Mouse (Mus musculus) brain, embryonic 18.5 days (tissue): Measurements from ENCODE around the gene Ugcg.

Experiments used
- DNase-seq: peaks from one replicate; pipeline ENCODE4 v3.0.0-alpha.2; 2012; ENCODE audit warnings: low read depth, low spot score

Gene Ugcg

DNA sequence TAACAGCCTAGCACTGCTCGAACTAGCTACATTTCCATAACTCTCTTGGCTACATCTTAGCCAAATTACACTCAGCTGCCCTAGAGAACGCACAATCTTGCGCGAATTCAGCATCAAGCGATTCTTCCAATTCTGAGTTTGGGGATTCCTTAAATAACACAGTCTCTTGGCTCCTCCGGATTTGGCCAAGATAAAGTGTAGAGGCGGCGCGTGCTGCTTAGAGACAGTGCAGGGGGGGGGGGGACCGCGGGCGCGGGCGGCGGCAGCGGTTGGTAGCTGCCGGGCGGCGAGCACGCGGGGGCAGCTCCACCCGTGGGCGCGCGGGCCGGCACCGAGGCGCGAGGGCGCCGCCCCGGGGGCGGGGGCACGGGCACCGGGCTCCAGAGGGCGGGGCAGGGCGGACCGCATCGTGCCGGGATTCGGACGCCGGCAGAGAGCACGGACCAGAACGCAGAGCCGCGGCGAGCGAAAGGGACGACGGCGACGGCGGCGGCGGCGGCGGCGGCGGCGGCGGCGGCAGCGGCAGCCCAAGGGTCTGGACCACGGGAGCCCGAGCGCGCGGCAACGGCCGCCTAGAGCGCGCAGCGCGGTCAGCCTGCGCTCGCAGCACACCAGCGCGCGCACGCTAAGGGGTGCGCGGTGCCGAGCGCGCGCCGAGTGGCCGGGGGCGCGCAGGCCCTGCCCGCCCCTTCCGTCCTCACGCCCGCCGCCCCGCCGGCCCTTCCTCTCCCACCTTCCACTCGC lies at the start of gene Ugcg:
Gene Ugcg (plus strand): TSS at position 456 of the 744 bp plus-strand sequence.
- peak; percentile 61 for DNase-seq

DNA sequence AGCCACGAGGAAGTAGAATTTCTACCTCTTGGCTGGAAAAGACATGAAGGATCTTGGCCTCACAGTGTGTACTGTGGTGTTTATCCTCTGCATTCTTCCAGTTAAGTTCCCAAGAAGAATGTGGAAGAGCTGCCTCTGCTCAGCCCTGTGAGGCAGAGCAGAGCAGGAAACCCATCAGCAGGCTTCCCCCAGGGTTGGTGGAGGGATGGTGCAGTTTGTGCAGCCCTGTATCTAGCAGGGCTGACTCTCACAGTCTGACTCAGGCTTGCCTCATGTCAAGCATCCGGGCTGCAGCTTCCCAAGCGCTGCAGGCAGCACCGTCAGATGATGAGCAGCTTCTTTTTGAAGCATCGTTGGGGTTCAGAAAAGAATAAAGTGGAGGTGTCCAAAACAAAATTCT lies 40.0 kb upstream of the Ugcg start:
- no peak for DNase-seq

DNA sequence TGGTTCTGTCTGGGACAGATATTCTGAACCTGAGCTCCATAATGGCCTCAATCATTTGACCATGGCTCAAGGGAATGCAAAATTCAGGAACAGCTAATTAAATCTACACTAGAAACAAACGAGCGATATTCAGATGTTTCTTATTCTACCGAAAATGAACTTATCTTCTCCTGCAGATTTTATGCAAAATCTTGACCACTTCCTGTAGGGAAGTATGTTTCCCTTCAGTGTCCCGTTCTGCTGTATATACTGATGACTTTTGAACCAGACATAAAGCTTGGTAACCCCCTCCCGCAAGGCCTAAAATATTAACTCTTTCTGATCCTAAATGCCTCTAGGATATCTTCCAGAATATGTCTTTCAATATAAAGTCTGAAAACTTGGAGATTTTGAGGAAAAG lies 38.1 kb upstream of the Ugcg start:
- DNase-seq, result no peak

DNA sequence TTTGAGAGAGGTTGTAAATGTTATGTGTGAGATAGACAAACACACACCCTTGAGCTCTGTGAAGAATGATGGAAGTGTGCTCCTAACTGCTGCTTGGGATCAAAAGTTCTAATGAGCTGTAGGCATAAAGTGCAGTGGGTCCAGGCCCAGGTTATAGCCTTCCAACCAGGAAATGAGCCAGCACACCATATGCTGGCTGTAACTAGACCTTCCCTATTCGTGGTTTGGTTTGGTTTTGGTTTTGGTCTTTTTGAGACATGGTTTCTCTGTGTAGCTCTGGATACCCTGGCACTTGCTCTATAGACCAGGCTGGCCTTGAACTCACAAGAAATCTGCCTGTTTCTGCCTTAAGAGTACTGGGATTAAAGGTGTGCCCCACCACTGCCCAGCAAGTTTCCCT lies 37.1 kb upstream of the Ugcg start:
- no peak for DNase-seq

DNA sequence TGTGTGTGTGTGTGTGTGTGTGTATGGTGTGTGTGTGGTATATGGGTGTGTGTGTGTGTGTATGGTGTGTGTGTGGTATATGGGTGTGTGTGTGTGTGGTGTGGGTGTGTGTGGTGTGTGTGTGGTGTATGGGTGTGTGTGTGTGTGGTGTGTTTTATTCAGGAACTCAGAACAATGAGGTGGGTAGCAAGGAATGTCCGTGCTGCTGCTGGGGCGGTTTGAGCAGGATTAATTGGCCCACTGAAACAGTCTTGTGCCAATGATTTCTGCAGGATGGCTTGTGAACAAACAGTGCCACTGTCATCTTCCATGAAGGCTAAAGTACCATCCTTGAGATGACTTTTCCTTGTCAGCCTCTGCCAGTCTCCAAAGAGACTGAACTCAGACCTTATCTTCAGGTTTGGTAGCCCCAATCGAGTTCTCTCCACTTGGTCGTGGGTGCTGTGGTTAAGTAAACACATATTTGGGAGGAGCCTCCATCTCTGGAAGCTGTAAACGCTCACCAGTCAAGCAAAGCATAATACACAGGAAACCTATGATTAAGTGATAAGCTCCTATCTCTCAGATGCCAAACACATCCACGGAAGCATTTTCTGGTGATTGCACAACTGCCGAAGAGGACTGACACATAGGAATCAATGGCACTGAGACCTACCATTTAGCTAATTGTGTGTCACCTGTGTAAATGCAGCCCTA lies 32.0 kb upstream of the Ugcg start:
- DNase-seq, result no peak

DNA sequence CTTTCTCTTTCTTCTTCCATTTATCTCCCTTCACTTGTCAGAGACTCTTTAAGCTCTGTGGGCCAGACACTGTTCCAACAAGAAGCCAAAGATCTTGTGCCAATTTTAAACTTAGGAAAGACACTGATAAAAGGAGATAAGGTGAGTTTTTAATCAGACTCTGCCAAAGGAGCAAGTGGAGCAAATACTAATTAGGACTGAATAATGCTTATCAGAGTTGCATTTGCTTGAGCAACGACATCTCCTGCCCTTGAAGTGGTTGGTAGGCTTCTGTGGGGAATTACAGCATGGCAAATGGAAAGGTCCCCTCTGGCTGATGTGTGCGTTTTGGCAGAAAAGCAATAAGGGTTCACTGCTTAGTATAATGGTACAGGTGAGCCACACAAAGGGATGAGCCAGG lies 31.4 kb upstream of the Ugcg start:
- no peak for DNase-seq

DNA sequence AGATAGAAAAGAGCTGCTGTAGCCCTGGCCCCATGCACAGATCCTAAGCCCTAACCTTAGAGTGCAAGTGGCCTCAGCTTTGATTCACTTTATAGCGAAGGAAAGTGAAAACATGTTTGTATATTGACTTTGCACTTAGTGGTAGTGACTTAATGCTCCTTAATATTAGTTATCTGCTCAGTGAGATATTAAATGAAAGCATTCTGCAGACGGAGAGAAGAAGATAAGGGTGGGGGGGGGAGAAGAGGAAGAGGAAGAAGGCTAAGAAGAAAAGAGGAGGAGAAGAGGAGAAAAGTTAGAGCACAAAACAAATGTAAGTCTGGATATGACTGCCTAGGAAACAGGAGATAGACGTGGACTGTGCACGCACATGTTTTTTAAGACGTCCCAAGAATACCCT lies 28.8 kb upstream of the Ugcg start:
- DNase-seq, result no peak

DNA sequence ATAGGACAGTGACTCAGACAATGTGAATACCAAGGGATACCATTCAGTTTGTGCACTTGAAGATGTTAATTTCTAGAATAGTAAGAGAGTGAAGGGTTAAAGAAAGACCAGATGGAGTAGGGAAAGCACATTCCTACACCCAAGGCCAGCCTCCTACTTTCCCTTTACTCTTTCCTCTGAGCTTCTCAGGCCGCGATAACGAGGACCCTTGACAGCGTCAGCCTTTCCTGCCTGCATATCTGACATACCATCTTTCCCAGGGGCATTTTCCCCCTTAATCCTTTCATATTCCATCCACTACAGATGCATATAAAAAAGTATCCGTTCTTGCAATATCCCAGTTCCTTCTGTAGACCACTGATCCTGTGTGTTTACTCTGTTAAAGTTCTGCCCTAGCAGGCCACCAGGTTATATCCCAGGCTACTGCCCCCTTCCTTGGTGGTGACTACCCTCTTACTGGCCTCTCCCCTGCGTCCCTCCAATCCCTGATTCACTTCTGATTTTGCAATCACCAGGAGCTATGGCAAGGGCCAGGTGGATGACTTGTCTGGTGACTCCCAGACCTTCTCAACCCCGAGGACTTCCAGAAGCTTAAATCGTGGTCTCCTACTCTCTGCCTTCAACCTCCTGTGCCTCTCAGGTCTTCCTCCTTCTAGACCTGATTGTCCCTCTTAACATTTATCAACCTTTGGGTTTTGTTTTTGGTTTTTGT lies 27.9 kb upstream of the Ugcg start:
- no peak for DNase-seq

DNA sequence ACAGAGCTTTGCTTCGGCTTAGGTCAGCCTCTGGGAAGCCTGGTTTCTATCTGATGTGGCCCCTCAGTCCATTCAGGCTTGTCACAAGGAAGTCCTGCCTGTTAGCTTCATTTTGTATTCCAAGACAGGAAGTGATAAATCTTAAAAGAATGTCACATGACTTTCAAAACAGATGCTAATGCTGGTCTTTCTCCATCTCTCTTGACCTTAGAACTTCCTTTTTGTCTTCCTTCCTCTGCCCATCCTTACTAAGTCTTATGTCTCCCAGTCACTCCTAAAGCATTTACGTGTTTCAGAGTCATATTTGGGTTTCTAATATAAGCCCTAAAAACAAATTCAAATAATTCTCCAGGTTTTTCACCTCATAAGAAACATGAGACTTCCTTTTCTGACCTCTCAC lies 25.0 kb upstream of the Ugcg start:
- no peak for DNase-seq

DNA sequence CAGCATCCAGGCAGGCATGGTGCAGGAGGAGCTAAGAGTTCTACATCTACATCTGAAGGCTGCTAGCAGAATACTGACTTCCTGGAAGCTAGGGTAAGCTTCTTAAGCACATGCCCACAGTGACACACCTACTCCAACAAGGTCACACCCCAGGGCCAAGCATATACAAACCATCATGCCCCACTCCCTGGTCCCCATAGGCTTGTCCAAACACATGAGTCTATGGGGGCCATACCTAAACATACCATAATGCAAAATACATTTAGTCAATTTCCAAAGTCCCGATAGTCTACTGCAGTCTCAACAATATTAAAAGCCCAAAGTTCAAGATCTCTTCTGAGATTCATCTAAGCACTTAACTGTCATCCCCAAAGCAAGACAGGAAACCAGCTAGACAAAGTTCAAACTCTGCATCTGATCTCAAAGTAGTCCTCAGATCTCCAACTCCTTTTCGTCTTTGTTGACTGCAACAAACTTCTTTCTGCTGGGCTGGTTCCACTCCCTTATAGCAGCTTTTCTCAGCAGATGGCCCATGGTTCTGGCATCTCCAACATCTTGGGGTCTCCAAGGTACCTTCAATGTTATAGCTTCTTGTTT lies 21.7 kb upstream of the Ugcg start:
- DNase-seq, result no peak

DNA sequence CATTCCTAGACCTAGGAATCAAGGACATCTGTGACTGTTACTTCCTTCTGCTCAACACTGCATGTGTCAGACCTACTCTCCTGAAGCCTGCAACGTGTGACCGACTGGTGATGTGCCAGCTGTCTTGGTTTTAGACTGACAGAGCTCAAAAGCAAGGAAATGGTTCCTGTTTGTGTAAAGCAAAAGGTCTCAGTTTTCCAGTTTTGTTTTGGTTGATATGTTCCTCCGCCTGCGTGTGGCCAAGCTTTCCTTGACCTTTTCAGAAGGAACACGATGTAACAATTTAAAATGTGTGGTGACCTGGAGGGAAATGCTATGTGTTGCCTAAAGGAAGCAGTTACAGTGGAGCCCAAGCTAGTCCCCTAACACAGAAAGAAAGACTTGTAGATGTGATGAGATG lies 19.1 kb upstream of the Ugcg start:
- DNase-seq, result no peak

DNA sequence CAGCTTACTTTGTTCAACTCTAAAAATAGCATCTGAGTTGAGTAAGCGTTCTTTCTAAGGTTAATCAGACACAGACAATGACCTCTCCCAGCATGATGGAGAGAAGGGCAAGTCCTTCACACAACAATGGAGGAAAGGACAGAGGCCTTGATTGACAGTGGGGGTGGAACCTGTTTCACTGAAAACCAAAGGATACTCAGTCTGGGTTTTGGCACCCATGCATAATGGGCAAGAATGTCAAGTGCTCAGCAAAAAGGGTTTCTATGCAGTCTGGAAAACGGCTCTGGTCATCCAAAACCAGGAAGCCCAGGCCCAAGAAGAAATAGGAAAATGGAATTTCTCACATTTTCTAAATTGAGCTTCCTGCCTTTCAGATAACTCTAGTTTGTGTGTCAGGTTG lies 16.4 kb upstream of the Ugcg start:
- no peak for DNase-seq

DNA sequence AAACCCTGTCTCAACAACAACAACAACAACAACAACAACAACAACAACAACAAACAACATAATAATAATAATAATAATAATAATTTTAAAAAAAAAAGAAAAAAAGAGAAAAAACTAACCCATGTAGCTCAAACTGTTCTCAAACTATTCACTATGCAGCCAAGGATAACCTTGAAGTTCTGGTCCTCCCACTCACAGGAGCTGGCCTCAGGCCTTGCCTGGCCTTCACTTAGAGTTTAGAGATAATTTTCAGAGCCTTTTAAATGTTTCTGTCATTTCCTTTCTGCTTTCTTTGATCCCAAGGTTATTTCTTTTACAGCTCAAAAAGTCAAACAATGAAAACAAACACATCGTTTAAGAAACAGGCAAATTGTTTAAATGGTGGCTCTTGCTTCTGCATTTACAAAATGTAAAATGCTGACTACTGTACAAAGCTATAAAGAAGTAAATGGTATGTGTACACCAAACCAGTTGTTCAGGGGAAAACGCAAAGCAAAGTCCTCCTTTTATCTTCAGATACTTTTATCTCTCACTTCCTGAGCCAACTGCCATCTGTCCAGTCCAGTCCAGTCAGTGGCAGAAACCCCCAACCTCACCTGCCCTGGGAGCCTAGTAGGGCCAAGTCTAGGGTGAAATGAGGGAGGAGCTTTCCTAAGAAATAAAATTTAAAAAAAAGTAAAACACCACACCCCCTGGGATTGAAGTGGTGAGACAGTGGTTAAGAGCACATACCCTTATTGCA lies 15.7 kb upstream of the Ugcg start:
- DNase-seq, result no peak

DNA sequence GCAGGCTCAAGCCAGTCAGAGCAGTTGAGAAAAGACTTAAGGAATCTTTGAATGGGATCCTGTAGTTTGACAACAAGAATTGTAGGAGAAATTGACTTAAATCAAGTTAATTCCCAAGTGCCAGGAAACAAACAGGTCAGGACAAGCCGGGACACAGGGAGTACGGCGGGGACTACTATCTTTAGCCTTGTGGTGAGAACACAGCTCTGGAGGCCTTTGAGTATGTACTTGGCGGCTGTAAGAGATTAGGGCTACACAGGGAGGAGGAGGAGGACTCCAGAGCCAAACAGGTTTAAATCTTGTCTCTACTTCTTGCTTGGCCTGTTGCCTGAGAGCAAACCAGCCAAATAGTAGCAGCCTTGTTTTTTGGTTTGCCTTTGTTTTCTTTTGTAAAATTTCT lies 14.1 kb upstream of the Ugcg start:
- DNase-seq, result no peak

DNA sequence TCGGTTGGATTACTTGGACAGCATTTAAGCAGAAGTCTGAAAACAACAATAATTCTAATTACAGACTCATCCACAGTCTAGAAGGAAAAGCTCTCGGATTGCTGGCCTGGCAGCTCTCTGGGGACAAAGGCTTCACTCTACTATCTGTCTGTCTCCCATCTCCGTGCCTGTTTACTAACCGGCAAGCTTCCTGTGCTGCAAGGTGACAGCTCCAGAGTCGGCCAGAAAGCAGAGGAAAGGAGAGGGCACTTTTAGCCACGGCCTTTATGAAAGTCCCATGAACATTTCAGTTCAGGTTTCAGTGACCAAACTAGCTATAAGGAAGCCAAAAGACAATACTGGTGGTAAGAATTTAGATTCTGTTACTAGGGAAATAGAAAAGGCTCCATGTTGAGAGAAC lies 13.1 kb upstream of the Ugcg start:
- no peak for DNase-seq

DNA sequence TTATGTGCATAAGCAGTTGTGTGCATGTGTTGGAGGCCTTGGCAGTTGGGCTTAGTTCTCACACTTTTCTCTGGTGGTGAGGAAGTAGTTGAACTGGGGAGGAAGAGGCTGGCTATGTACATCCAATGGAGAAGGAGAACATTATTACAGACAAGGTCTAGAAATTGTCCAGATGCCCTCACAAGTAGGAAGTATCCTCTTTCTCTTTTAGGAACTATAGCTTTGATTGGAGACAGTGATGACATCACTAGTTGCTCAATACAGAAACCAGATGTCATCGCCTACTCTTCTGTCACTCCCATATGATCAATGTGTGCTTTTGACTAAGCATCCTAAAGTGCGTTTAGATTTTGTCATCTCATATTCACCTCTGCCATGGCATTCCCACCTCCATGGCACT lies 11.5 kb upstream of the Ugcg start:
- no peak for DNase-seq

DNA sequence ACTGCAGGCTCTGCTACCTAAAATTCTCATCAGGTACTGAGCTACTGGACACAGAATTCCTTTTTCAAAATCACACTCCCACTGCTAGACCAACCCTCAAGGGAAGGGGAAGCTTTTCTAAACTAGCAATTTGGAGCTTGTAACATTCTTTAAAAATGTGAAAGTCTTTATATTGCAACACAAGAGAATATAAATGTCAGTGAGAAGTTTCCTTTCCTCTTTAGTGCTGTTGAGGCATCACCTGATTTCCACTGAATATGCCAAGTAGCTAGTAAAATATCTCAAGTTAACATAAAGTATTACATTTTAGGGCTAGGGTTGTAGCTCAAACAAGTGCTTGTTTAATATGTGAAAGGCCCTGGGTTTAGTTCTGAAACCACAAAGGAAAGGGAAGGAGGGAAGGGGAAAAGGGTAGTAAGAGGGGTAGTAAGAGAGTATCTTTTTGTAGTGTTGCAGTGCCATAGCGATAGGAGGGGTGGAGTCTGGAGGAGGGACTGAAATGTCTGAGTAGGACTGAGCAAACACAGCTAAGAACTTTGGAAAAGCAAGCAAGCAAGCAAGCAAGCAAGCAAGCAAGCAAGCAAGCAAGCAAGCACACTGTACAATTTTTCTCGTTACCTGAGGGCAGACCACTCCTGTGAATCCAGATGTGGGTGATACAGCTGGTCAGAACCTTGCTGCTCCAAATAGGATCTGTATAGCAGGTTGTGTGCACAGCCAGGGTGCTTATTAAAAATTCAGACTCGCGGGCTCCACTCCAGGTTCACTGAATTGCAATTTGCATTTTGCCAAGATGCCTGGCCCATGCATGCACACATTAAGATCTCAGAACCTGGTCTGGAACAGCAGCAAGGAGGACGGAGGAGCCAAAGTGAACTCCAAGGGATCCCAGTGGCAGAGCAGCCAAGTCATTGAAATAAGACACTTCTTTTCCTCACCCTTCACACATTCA lies 7.5 kb upstream of the Ugcg start:
- DNase-seq, result no peak

DNA sequence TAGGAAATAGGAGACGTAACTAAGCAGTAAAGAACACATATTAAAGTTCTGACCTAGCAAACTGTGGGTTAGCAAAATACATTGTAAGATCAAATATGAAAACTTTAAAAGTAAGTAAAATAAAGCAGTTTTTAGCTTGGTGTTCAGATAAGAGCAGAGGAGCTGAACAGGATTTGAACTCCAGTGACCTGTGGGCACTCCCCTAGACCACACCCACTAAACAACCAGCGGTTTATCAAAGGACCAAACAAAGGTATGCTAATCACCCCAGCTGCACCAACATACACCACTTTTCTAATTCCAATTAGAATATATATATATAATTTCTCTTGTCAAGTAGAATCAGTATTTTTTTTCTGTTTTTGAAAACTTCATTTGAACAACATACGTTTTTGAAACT lies 3.4 kb upstream of the Ugcg start:
- DNase-seq, result no peak

DNA sequence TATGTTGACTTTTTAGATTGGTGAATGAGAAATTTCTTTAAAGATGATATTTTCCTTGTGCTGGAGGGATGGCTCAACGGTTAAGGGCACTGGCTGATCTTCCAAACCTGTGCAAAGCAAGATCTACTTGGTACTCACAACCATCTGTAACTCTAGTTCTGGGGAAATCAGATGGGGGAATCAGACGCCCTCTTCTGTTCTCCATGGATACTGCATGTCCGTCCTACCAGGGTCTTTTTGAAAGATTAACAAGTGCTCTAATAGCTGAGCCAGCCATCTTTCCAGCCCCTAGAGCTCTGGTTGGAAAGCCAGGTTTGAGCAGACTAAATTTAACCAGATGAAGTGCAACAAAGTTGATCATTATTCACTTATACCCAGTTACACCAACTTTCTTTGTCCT lies 1.8 kb upstream of the Ugcg start:
- DNase-seq, result no peak

DNA sequence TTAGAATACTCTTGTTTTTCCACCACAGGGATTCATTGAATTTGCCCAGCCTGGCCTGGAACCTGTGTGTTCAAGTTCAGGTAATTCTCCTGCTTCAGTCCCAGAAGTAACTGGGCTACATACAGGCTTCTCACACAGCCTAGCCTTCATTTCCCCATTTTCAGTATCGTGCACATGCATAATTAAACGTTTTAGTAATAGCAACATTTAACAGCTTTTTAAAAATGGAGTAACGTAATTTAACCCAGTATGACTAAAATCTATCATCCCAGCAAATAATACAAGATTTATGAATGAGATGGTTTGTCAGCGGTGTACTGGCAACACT lies 619 bp upstream of the Ugcg start:
- no peak for DNase-seq
